Mouse (Mus musculus): ENCODE data around the gene 6430548M08Rik.

DNA sequence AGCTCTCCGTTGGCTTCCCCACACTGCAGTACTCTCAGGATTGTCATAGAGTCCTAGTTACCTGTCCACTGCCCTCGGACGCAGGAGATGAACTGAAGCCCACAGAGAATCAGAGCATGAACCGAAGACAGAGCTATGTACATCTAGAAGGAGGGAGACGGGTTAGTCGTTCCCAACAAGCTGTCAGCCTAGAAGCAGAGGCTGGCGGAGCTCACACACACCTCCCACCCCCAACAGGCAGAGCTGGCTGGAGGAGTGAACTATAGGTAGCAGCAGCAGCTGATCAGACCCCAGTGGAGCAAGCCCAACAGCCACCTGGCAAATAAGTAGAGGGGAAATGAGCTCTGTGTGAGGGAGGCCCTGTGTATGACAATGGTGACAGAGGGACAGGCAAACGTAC is 29.2 kb upstream of the 6430548M08Rik start:
- TF ChIP-seq POLR2A (IDR thresholded peaks at IDR 0.05; ENCODE audit: control insufficient read depth, extremely low read depth, insufficient read depth, low read length, poor library complexity) (no peak), CTCF (IDR thresholded peaks at IDR 0.05; ENCODE audit: borderline replicate concordance, control insufficient read depth, extremely low read depth, insufficient read depth, low read length, poor library complexity) (no peak)

Data from thymus, adult 2 months (tissue).